Mouse (Mus musculus) cerebellum, adult 11 months (tissue): Measurements from ENCODE around the gene Gm13288.
"Not testable (repeated sequence)": the region's sequence is repeated elsewhere in the genome, so short reads cannot be mapped to it uniquely, and the experiment has no call there.

Experiments
- DNase-seq: peaks from one replicate; pipeline ENCODE4 v3.0.0; 2022

Gm13288 gene

GRCm38 (mm10) chr4:88802954-88803353 is 2.4 kb upstream of the Gm13288 start, which contains the start of gene Gm13287:
TSS of gene Gm13287 (plus strand) at chr4:88803254.
- not testable (repeated sequence) for DNase-seq

GRCm38 (mm10) chr4:88805761-88806160 is 430 bp downstream of the Gm13288 start:
- DNase-seq: peak; percentile 17

- DNase-seq: no peak
Measured at GRCm38 (mm10) chr4:88815928-88816327, 10.6 kb downstream of the Gm13288 start, which contains the start of gene Ifna7. TSS of gene Ifna7 (plus strand) at chr4:88816228.

GRCm38 (mm10) chr4:88819659-88820058 is 14.3 kb downstream of the Gm13288 start, which contains the start of gene Ifna11:
TSS of gene Ifna11 (plus strand) at chr4:88819959.
- DNase-seq: no peak

- no peak for DNase-seq
Measured at GRCm38 (mm10) chr4:88822995-88823394, 17.7 kb downstream of the Gm13288 start.

GRCm38 (mm10) chr4:88827116-88827515 is 21.8 kb downstream of the Gm13288 start, which contains the start of gene Ifna6:
TSS of gene Ifna6 (plus strand) at chr4:88827416.
- not testable (repeated sequence) for DNase-seq

- no peak for DNase-seq
Measured at GRCm38 (mm10) chr4:88830523-88830922, 25.2 kb downstream of the Gm13288 start.

GRCm38 (mm10) chr4:88835225-88835624 is 29.9 kb downstream of the Gm13288 start, which contains the start of gene Ifna5:
TSS of gene Ifna5 (plus strand) at chr4:88835525.
- not testable (repeated sequence) for DNase-seq

GRCm38 (mm10) chr4:88838828-88839227 is 33.5 kb downstream of the Gm13288 start:
- DNase-seq: no peak

GRCm38 (mm10) chr4:88840058-88840457 is 34.7 kb downstream of the Gm13288 start:
- DNase-seq: no peak

GRCm38 (mm10) chr4:88841438-88841911 is 36.1 kb downstream of the Gm13288 start, which contains the start of gene Ifna4:
TSS of gene Ifna4 (plus strand) at chr4:88841861.
- no peak for DNase-seq

GRCm38 (mm10) chr4:88845334-88845733 is 40.0 kb downstream of the Gm13288 start:
- DNase-seq: no peak

- DNase-seq: no peak
Measured at GRCm38 (mm10) chr4:88849698-88850097, 44.4 kb downstream of the Gm13288 start, which contains the start of gene Ifna1. TSS of gene Ifna1 (plus strand) at chr4:88850087.

GRCm38 (mm10) chr4:88851026-88851763 is 45.9 kb downstream of the Gm13288 start:
- DNase-seq: no peak
